Mouse (Mus musculus) liver, embryonic 14.5 days (tissue): ENCODE data around the gene Cdc14b. TPM values are rescaled to one million over a fixed set of nuclear protein-coding genes. Genes with fewer than 3 reads are reported as not detected.
A peak's percentile ranks its signal among the peaks of the same experiment; 100 is the strongest.

Source experiments
- ATAC-seq: fragments of 200-750 bp; cut with Nextera tagmentation; 2 replicates; pipeline ENCODE4 v1.8.0; 2017; ENCODE audit warnings: moderate number of reproducible peaks, mild to moderate bottlenecking, moderate library complexity; ENCODE audit not compliant: insufficient read depth
- DNase-seq, 3 experiments: peaks; one replicate each; pipeline ENCODE4 v3.0.0-alpha.2; 2012 to 2013; ENCODE audit warnings: low read depth in 3 of 3, low spot score in 3 of 3
- H3K27ac ChIP-seq: fragments of 300-500 bp; sonication (generic); 2 replicates; pipeline ENCODE4 v1.5.1; 2014; ENCODE audit warnings: moderate library complexity, mild to moderate bottlenecking, control low read depth, inconsistent platforms
- H3K27me3 ChIP-seq: fragments of 300-500 bp; sonication (generic); 2 replicates; pipeline ENCODE4 v1.6.1; 2014; ENCODE audit warnings: mild to moderate bottlenecking, low read length, moderate library complexity; ENCODE audit not compliant: control insufficient read depth, insufficient read depth
- H3K36me3 ChIP-seq: fragments of 300-500 bp; sonication (generic); replicated peaks from 2 replicates; pipeline ENCODE4 v1.6.1; 2014; ENCODE audit warnings: low read depth; ENCODE audit not compliant: control insufficient read depth, insufficient read depth
- H3K4me1 ChIP-seq, 2 experiments: fragments of 200-500 bp in 1 of 2; fragments of 300-500 bp in 1 of 2; sonication (generic) in 1 of 2; replicated peaks; 2 replicates each; pipeline ENCODE4 v1.6.1; 2012 to 2014; ENCODE audit warnings: antibody characterized with exemption in 1 of 2, inconsistent platforms in 1 of 2, low read length in 1 of 2; ENCODE audit not compliant: control insufficient read depth in 2 of 2, insufficient read depth in 2 of 2
- H3K4me2 ChIP-seq: fragments of 300-500 bp; sonication (generic); 2 replicates; pipeline ENCODE4 v1.6.1; 2014; ENCODE audit warnings: low read depth, mild to moderate bottlenecking, control low read depth, moderate library complexity
- H3K4me3 ChIP-seq, 2 experiments: fragments of 200-500 bp in 1 of 2; fragments of 300-500 bp in 1 of 2; sonication (generic) in 1 of 2; 2 replicates each; pipeline ENCODE4 v1.5.1; 2012 to 2014; ENCODE audit warnings: low read depth in 2 of 2, low read length in 2 of 2, mild to moderate bottlenecking in 2 of 2, control low read depth in 1 of 2, inconsistent platforms in 1 of 2, moderate library complexity in 1 of 2; ENCODE audit not compliant: insufficient read depth in 1 of 2
- H3K9ac ChIP-seq: fragments of 300-500 bp; sonication (generic); replicated peaks from 2 replicates; pipeline ENCODE4 v1.6.1; 2014; ENCODE audit warnings: mild to moderate bottlenecking, control low read depth, moderate library complexity
- H3K9me3 ChIP-seq: fragments of 300-500 bp; sonication (generic); 2 replicates; pipeline ENCODE4 v1.6.1; 2016; ENCODE audit warnings: low read length, mixed read lengths; ENCODE audit not compliant: control insufficient read depth
- CTCF ChIP-seq: IDR thresholded peaks from 2 replicates; pipeline ENCODE4 v1.5.1; 2016; ENCODE audit warnings: antibody characterized with exemption, low read depth, control low read depth
- EP300 ChIP-seq: IDR thresholded peaks from 2 replicates; pipeline ENCODE4 v1.6.1; 2016; ENCODE audit warnings: antibody characterized with exemption, low read depth
- WGBS: fragments of 180-500 bp; shearing (Covaris S2); extraction: QIAGEN DNeasy Blood & Tissue Kit; methylation state at CpG from one replicate; pipeline ENCODE4 v1.1.7; 2014; ENCODE audit not compliant: insufficient replicate concordance; 5-methylcytosine and 5-hydroxymethylcytosine counted together
- polyA plus RNA-seq, 2 experiments: library from polyadenylated mRNA; depleted of rRNA in 1 of 2; stranded (reverse) in 1 of 2; unstranded in 1 of 2; fragments of >200 nt; fragmentation: Nextera tagmentation in 1 of 2; extraction: Ambion mirVana in 1 of 2; gene quantifications; 2 replicates each; pipeline versions ENCODE4 v1.2.1 to v1.2.3; 2012 to 2014

Gene Cdc14b
- polyA plus RNA-seq, 2 experiments = 4.1 to 5.6 TPM

DNA sequence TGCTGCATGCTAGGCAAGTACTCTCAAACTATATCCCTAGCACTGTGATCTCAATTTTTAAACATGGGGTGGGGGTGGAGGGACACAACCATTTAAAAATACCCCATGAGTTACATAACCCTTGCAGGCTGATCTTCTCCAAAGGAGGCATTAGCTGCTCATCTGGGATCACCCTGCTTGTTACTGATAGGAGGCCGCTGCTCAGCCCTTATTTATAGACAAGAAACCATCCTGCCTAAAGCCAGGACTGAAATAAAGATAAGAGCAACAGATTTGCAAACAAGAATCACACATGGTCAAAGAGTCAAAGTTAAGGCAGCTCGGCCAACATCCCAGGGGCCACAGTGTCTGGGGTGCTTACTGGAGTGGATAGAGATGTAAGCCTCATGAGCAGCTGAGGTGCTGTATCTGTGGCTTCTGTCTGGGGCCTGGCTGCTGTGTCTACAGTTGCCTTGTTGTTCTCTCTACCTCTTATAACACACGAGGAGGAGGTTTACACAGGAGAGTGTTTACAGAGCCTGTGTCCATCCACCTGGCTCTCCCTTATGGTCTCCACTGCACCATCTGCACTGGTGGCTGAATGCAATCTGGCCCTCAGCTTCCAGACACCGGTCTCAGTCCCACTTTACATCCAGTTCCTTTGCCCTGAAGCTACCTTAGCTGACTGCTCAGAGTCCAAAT lies 38.0 kb downstream of the Cdc14b start:
- 21% methylated on average over 4 of the region's 4 CpGs for WGBS
- no peak overlapping the region for H3K9ac ChIP-seq
- no peaks in the 10 kb centered on the region for H3K9me3 ChIP-seq
- H3K27ac ChIP-seq = no peak overlapping the region
- no peaks in the 10 kb centered on the region for H3K27me3 ChIP-seq
- H3K36me3 ChIP-seq = no peaks in the 10 kb centered on the region
- ATAC-seq = peak; percentile 72
- H3K4me2 ChIP-seq = no peak overlapping the region; the same call in 1 of the 2 replicates
- peaks cover 9 to 19% of the 10 kb centered on the region in 2 experiments for H3K4me1 ChIP-seq
- no peak overlapping the region for H3K4me3 ChIP-seq
- DNase-seq = peak in 2 of 3 experiments; percentile 13 to 25
- 0 out of 2 replicates have a peak, but pooled peaks have one; percentile 29 for TF ChIP-seq EP300
- TF ChIP-seq CTCF = no peak

DNA sequence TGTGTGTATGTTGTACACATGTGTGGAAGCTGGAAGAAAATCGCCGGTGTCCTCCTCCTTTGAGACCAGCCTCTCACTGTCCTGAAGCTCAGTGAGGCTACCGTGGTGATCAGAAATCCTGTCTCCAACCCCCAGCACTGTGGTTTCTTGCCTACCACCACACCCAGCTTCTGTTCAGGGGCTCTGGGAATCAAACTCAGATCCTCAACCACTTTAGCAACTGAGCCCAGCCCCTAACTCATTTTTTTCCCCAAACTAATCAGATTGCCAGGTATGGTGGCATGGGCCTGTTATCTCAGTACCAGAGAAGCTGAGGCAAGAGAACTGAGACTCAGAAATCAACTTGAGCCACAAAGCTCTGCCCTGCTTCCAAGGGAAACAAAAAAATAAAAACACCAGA lies 39.3 kb downstream of the Cdc14b start:
- no peak for ATAC-seq
- Histone ChIP-seq H3K27me3 (no peaks in the 10 kb centered on the region), H3K4me2 (no peak overlapping the region), H3K9ac (no peak overlapping the region), H3K9me3 (no peaks in the 10 kb centered on the region), H3K4me3 (no peak overlapping the region), H3K36me3 (no peaks in the 10 kb centered on the region), H3K4me1 (peaks cover 9 to 19% of the 10 kb centered on the region in 2 experiments), H3K27ac (no peak overlapping the region)
- TF ChIP-seq EP300 (no peak), CTCF (no peak)
- no peak for DNase-seq
- 45% methylated on average over 3 of the region's 3 CpGs for WGBS

DNA sequence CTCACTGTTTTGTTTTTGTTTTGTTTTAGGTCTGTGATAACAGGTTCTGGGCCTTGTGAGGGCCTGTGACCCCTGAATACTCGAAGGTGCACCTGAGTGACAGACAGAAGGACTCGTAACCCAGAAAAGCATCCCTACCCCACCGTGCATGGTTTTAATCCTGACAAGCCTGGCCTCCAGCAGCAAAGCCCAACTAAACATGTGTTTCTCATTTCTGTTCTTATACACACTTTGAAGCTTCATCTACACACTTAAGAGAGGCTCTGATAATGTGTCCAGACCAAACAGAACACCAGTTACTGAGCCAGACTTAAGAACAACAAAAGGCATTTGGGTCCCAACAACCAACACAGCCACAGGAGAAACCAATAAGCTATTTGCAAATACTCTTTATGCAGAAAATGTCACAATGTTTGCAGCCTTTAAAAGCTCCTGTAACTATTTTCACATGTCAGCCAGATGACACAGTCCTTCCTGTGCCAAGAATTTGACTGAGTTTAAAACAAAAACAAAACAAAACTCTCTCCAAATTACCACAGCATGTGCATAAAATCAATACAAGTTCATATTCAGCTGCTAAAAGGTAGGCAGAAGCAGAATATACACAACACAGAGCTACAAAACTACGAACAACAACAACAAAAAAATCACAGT lies 39.9 kb downstream of the Cdc14b start:
- TF ChIP-seq CTCF = no peak
- no peak for TF ChIP-seq EP300
- WGBS = 63% methylated on average over 4 of the region's 4 CpGs
- no peak overlapping the region for H3K27ac ChIP-seq

DNA sequence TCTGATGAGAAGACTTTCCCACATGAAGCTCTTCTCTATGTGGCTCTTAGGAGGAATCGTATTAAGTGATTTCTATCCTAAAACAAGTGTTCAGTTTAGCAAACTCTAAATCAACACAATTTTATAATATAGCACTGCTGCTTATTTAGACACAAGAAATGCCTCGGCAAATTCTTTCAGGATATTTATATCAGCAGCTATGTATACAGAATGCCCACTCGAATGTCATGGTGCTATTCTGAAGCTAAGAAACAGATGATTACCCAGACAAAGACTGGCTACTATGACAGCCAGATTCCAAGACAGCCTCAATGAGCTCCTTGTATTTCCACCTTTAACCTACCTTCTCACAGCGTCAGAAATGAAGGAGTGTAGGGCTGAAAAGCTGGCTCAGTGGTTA lies 42.0 kb downstream of the Cdc14b start:
- Histone ChIP-seq H3K4me1 (peaks cover 9 to 17% of the 10 kb centered on the region in 2 experiments), H3K4me2 (no peak overlapping the region), H3K9ac (no peak overlapping the region), H3K9me3 (no peaks in the 10 kb centered on the region), H3K36me3 (no peaks in the 10 kb centered on the region), H3K27ac (no peak overlapping the region), H3K27me3 (no peaks in the 10 kb centered on the region), H3K4me3 (no peak overlapping the region)
- ATAC-seq = no peak
- DNase-seq = no peak
- 66% methylated on average over 4 of the region's 4 CpGs for WGBS
- TF ChIP-seq CTCF (no peak), EP300 (no peak)

More for the DNA sequence above, 39.9 kb downstream of the Cdc14b start:
- DNase-seq (no peak), ATAC-seq (no peak)
- Histone ChIP-seq H3K36me3 (no peaks in the 10 kb centered on the region), H3K4me2 (no peak overlapping the region), H3K4me3 (no peak overlapping the region), H3K27me3 (no peaks in the 10 kb centered on the region), H3K4me1 (peaks cover 9 to 19% of the 10 kb centered on the region in 2 experiments), H3K9ac (no peak overlapping the region), H3K9me3 (no peaks in the 10 kb centered on the region)

DNA sequence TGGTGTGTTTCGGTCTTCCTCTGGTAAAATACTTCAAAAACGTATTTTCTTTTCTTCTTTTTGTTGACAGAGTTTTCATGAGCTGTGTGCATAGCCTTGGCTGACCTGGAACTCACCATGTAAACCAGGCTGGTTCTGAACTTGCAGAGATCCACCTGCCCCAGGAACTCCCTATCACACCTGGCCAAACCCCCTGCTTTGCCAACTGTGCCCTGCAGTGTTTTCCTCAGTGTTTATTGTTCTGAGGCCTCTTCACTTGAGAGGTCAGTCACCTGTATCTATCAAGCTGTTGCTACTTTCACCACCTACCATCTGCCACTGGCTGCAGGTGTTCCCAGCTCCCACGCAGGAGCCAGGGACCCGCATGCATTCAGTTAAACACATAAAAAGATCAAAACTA lies 48.4 kb downstream of the Cdc14b start:
- Histone ChIP-seq H3K27me3 (no peaks in the 10 kb centered on the region), H3K9me3 (no peaks in the 10 kb centered on the region), H3K27ac (no peak overlapping the region), H3K9ac (no peak overlapping the region), H3K4me1 (no peaks in the 10 kb centered on the region), H3K4me3 (no peak overlapping the region), H3K4me2 (no peak overlapping the region), H3K36me3 (no peaks in the 10 kb centered on the region)
- no peak for TF ChIP-seq CTCF
- no peak for TF ChIP-seq EP300
- ATAC-seq (no peak), DNase-seq (no peak)
- WGBS = 71% methylated on average over 4 of the region's 4 CpGs
